Mouse (Mus musculus): ENCODE measurements around the gene Vmn1r31.

Vmn1r31 gene

DNA sequence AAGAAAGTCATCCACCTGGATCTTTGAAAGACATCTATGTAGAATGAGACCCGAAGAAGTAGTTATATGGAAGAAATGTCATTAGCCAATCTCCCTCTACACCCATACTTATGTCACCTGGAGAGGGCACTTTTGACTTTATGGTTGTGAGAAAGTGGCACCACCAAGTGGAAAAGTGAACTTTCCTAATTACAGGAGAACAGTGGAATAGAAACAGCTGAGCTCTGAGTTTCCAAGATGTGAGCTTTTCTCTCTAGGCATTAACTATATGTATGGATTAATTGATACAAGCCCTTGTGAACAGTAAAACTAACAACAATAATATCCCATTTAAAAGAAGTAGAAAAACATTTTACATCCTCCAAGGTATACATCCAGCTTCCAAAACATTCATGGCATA is at the start of gene Vmn1r31:
TSS of gene Vmn1r31 (minus strand) at position 101 of the 400 bp plus-strand sequence.
- no peak for DNase-seq (ENCODE audit: low read depth, low spot score)

DNA sequence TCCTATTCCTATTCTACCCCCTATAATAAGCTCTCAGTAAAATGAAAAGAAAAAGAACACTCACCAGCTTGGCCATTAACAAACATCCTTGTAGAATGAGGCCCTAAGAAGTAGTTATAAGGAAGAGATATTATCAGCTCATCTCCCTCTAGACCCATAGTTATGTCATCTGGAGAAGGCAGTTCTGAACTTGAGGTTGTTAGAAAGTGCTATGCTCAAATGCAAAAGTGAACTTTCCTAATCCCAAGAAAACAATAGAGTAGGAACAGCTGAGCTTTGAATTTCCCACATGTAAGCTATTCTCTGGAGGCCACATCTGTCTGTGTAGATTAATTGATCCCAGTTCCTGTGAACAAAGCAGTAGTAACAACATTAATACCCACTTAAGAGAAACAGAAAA is 31.8 kb downstream of the Vmn1r31 start, which contains the start of gene Vmn1r30:
TSS of gene Vmn1r30 (minus strand) at position 101 of the 400 bp plus-strand sequence.
- DNase-seq (ENCODE audit: low read depth, low spot score) = no peak
